Mouse (Mus musculus) adrenal gland, postnatal 10 days (tissue): Measurements from ENCODE around the gene Mettl15. TPM values are rescaled to one million over a fixed set of nuclear protein-coding genes. Genes with fewer than 3 reads are reported as not detected.

Experiments used
- DNase-seq: peaks from one replicate; pipeline ENCODE4 v3.0.0; 2021; ENCODE audit warnings: mixed read lengths
- microRNA-seq: library from miRNA; unstranded; fragments of <30 nt; microRNA quantifications from one replicate; pipeline ENCODE4 v1.2.0, GENCODE M21; 2021
- total RNA-seq, 2 experiments: library from RNA; stranded (reverse); gene quantifications; 2 replicates each; pipeline ENCODE4 v1.2.3; 2021

Gene Mettl15
- total RNA-seq, 2 experiments from 2014 or later: 12.0 to 13.7 TPM

GRCm38 (mm10) chr2:109158509-109158908 lies 122.0 kb downstream of the Mettl15 start:
- no peak for DNase-seq

- DNase-seq: no peak
Measured at GRCm38 (mm10) chr2:109156131-109156530, 124.4 kb downstream of the Mettl15 start.

- peak; percentile 43 for DNase-seq
Measured at GRCm38 (mm10) chr2:109153402-109154050, 127.0 kb downstream of the Mettl15 start.

DNA sequence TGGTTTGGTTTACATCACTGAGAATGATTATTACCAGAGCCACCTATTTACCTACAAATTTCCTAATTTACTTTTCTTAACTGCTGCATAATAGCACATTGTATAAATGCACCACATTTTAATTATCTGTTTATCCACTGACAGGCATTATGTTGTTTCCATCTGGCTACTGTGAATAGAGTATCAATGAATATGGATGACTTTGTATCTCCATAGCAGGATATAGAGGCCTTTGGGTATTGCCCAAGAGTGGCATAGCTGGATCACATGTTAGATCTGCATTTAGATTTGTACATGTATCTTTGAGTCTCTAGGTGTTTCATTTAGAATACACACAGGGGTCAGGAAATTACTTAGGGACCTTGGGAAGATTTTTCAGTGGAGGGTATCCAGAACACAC lies 133.3 kb downstream of the Mettl15 start:
- no peak for DNase-seq

GRCm38 (mm10) chr2:109144410-109144809 lies 136.1 kb downstream of the Mettl15 start:
- no peak for DNase-seq

DNA sequence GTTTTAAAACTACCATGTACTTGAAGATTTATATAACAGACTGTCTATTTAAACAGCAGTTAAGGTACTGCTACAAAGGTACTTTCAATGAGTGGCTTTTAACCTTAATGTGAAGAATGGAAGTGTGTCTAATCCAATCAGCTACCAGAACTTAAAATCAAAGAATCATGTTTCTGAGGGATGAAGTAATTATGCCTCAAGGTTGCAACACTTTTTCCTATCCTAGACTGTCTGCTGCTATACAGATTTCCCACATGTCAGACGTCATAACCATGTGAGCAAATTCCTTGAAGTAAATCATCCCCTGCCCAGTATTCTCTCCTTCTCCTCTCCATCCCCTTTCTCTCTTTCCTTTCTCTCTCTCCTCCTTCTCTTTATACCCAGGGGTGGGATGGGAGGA lies 140.2 kb downstream of the Mettl15 start:
- no peak for DNase-seq

DNA sequence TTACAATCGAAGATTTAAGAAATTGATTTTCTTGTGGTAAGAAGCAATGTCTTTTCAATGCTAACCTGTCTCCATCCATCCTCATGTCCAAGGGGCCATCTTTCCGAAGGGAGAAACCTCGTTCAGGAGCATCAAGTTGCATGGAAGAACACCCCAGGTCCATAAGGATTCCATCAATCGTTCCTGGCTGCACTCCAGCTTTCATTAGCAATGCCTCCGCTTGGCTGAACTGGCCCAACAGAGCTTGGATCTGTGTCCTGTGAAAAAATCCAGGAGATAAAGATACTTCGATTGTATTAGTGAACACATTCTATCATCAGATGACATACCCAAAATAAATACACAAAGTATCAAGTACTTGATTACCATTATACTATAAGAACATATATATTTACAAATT lies 143.3 kb downstream of the Mettl15 start:
- DNase-seq: no peak

DNA sequence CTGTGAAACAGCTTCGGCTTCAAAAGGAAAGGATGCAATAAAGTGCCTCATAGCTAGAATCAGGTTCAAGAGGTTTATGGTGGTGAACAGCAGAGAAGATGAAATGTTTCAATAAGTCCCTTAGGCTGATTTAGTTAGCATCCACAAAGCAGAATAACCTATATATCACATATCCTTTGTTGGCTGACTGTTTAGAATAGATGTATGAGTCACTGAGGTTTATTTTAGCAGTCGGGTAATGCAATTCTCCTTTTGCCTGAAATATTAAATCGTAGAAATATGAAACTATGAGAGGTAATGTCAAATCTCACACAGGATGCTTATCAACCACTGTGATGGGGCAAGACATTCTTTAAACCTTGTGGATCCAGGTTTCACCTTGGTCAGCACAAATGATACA lies 149.8 kb downstream of the Mettl15 start:
- no peak for DNase-seq

- DNase-seq: no peak
Measured at GRCm38 (mm10) chr2:109129921-109130320, 150.6 kb downstream of the Mettl15 start.

- DNase-seq: no peak
Measured at GRCm38 (mm10) chr2:109105773-109106484, 174.6 kb downstream of the Mettl15 start.

DNA sequence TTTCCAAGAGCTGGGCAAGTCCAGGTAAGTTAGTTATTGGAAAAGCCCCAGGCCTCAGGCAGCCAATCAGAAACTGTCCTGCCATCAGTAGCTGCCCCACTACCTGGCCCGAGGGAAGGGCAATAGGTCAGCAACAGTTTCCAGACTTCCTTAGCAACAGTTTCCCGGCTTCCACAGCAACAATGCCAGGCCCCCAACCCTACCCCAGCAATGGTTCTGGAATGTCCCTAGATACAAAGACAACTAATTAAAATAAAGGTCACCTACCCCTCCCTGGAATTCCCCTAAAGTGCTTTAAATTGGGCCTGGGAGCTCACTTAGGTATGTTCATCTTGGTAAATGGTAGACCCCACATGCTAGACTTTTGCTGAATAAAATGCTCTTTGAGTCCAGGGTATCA lies 230.9 kb downstream of the Mettl15 start:
- no peak for DNase-seq

Small RNA genes within 50 kb of the gene (microRNA-seq; reads per million reads assigned to microRNA genes)
- not detected for gene Gm24115

Other genes with a start within 250 kb of the Mettl15 start
- 1 to 10 TPM; 3.6 to 4.5 TPM for gene Kif18a, start within 50 bp of the Mettl15 start, total RNA-seq